Mouse (Mus musculus): ENCODE measurements at regions not wholly inside any gene's neighbourhood (a gene's known extent, or its start where the extent isn't known, plus 50 kb on each side); places are given as distances from the start of the nearest gene placed in this dataset.
A peak's percentile ranks its signal among the peaks of the same experiment; 100 is the strongest.

- Histone ChIP-seq H3K36me3 (no peaks in the 10 kb centered on the region), H3K4me3 (no peak overlapping the region), H3K27ac (replicated peaks) (no peak overlapping the region), H3K4me1 (replicated peaks) (no peaks in the 10 kb centered on the region), H3K4me2 (no peak overlapping the region), H3K9me3 (no peaks in the 10 kb centered on the region), H3K9ac (no peak overlapping the region), H3K27me3 (no peaks in the 10 kb centered on the region)
- ATAC-seq (ENCODE audit: low read depth): no peak
- WGBS: 90% methylated on average over 10 of the region's 10 CpGs
Observed at GRCm38 (mm10) chr13:101893035-101893600, 125.1 kb upstream of the Pik3r1 start.

- H3K27me3 ChIP-seq: no peaks in the 10 kb centered on the region
- no peaks in the 10 kb centered on the region for H3K9me3 ChIP-seq
- H3K27ac ChIP-seq (replicated peaks): no peak overlapping the region
- no peak overlapping the region for H3K9ac ChIP-seq
- ATAC-seq (ENCODE audit: low read depth): no peak
- WGBS: 70% methylated on average over 7 of the region's 7 CpGs
- H3K4me3 ChIP-seq: no peak overlapping the region
- no peaks in the 10 kb centered on the region for H3K36me3 ChIP-seq
- H3K4me2 ChIP-seq: no peak overlapping the region
- no peaks in the 10 kb centered on the region for H3K4me1 ChIP-seq (replicated peaks)
Observed at GRCm38 (mm10) chr13:101895161-101895560, 127.1 kb upstream of the Pik3r1 start.

DNA sequence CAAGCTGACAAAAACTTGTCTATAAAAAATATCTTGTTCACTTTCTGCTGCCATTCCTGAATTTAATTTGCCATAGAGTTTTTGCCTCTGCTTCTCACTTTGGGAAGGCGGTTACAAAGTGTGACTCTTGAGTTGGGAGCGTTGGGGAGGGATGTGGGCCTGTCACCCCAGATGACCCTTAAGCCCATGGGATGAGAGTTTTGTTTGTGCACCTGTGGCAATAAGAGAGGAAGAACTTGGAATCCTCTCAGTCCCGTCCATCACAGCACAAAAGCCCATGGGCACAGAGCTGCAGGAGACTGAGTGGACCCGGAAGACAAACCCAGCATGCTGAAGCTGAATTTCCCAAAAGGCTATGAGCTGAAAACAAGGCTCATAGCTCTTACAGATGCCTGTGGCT, 127.7 kb upstream of the Pik3r1 start:
- Histone ChIP-seq H3K4me1 (replicated peaks) (no peaks in the 10 kb centered on the region), H3K27me3 (no peaks in the 10 kb centered on the region), H3K4me2 (no peak overlapping the region), H3K27ac (replicated peaks) (no peak overlapping the region), H3K36me3 (no peaks in the 10 kb centered on the region), H3K4me3 (no peak overlapping the region), H3K9ac (no peak overlapping the region), H3K9me3 (no peaks in the 10 kb centered on the region)
- no peak for ATAC-seq (ENCODE audit: low read depth)
- 69% methylated on average over 4 of the region's 4 CpGs for WGBS

GRCm38 (mm10) chr13:101896946-101897345, 128.9 kb upstream of the Pik3r1 start:
- no peaks in the 10 kb centered on the region for H3K36me3 ChIP-seq
- no peak overlapping the region for H3K9ac ChIP-seq
- 92% methylated on average over 4 of the region's 4 CpGs for WGBS
- H3K4me2 ChIP-seq: no peak overlapping the region
- no peak overlapping the region for H3K4me3 ChIP-seq
- no peaks in the 10 kb centered on the region for H3K27me3 ChIP-seq
- no peak overlapping the region for H3K27ac ChIP-seq (replicated peaks)
- no peak for ATAC-seq (ENCODE audit: low read depth)
- no peaks in the 10 kb centered on the region for H3K4me1 ChIP-seq (replicated peaks)
- no peaks in the 10 kb centered on the region for H3K9me3 ChIP-seq

GRCm38 (mm10) chr13:101902213-101902612, 134.2 kb upstream of the Pik3r1 start:
- no peak for ATAC-seq (ENCODE audit: low read depth)

DNA sequence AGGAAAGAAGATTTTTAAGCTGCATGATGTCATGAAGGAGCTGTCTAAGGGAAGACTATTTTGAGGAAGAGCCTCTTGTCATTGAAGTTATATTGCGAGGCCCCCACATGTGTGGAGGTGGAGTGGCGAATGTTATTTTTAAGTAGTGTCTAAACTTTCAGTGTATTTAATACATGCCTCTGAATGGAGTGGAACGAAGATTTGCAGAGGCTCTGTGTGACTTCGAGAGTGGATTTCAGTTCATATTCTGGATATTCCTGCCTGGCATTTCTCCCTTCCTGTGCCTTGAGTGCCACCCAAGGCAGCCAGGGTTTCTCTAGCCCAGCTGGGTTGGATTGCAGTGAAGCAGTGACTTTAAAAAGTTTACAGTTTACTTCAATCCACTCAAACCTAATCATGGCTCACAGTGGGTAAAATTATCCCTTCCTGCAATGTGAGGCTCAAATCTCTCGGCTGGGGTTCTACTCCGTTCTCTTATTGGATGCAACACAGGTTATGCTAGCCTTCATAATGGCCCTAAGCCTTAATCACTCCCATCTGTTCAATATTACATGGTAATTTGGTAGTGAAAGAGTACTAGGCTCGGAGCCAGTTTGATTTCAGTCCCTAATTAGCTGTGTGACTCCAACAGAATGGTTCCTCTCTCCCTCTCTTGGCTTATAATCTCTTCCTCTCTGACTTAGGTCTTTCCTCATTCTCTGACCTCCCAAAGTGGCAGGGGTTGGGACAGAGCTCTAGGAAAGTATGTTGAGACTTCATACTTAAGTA, 138.1 kb upstream of the Pik3r1 start:
- peak; percentile 91 for ATAC-seq (ENCODE audit: low read depth)
- H3K27ac ChIP-seq (replicated peaks): no peak overlapping the region
- WGBS: 66% methylated on average over 7 of the region's 7 CpGs

More at GRCm38 (mm10) chr13:101902213-101902612, 134.2 kb upstream of the Pik3r1 start:
- Histone ChIP-seq H3K27me3 (no peaks in the 10 kb centered on the region), H3K4me2 (no peak overlapping the region), H3K4me1 (replicated peaks) (peaks cover 4% of the 10 kb centered on the region; the same call in 1 of the 2 replicates), H3K9ac (no peak overlapping the region), H3K27ac (replicated peaks) (no peak overlapping the region), H3K4me3 (no peak overlapping the region), H3K9me3 (no peaks in the 10 kb centered on the region), H3K36me3 (no peaks in the 10 kb centered on the region)
- 62% methylated on average over 7 of the region's 7 CpGs for WGBS

GRCm38 (mm10) chr13:101909026-101909425, 141.0 kb upstream of the Pik3r1 start:
- no peak for ATAC-seq (ENCODE audit: low read depth)
- peaks cover 4% of the 10 kb centered on the region; the same call in 1 of the 2 replicates for H3K4me1 ChIP-seq (replicated peaks)
- no peak overlapping the region for H3K27ac ChIP-seq (replicated peaks)
- no peaks in the 10 kb centered on the region for H3K36me3 ChIP-seq
- H3K9ac ChIP-seq: no peak overlapping the region
- no peaks in the 10 kb centered on the region for H3K27me3 ChIP-seq
- no peak overlapping the region for H3K4me3 ChIP-seq
- no peaks in the 10 kb centered on the region for H3K9me3 ChIP-seq
- no peak overlapping the region for H3K4me2 ChIP-seq
- 70% methylated on average over 5 of the region's 5 CpGs for WGBS

More for the DNA sequence above, 138.1 kb upstream of the Pik3r1 start:
- H3K4me2 ChIP-seq: no peak overlapping the region
- no peaks in the 10 kb centered on the region for H3K36me3 ChIP-seq
- H3K27me3 ChIP-seq: no peaks in the 10 kb centered on the region
- H3K9me3 ChIP-seq: no peaks in the 10 kb centered on the region
- peaks cover 4% of the 10 kb centered on the region; the same call in 1 of the 2 replicates for H3K4me1 ChIP-seq (replicated peaks)
- no peak overlapping the region for H3K4me3 ChIP-seq
- H3K9ac ChIP-seq: no peak overlapping the region

DNA sequence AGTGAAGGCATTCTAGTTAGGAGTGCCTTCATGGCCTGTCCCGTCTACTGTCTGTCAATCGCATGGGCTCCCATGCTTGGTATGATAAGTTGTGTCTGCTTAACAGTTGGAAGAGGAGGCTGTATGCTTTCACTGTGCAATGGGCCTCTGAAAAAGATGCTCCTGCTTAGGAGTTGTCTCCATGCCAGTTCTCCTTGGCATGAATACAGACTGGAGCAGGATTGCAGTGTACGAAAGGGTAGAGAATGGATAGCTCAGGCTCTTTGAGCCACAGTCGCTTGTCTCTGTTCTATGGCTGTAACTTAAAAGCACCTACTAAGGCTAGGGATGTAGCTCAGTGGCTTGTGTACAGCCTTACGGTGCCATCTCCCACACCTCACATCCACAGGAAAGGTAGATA, 142.7 kb upstream of the Pik3r1 start:
- WGBS: 93% methylated on average over 5 of the region's 5 CpGs
- no peak overlapping the region for H3K4me2 ChIP-seq

DNA sequence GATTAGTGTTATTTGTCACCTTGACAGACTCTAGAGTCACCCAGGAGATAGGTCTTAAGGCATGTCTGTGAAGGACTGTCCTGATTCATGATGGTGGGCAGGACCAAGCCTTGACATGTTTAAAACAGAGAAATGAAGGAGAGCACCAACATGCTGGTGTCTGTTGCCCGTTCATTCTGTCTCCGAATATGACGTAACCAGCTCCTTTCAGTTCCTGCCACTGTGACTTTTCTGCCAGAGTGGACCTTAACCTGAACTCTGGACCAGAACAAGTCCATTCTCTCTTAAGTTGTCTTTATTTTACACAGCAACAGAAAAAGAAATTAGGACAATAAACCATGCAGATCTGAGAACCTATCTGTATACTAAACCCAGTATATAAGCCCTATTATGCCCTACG, 146.1 kb upstream of the Pik3r1 start:
- H3K9me3 ChIP-seq: no peaks in the 10 kb centered on the region
- no peak overlapping the region for H3K27ac ChIP-seq (replicated peaks)
- 93% methylated on average over 4 of the region's 4 CpGs for WGBS
- H3K9ac ChIP-seq: no peak overlapping the region
- no peaks in the 10 kb centered on the region for H3K36me3 ChIP-seq
- ATAC-seq (ENCODE audit: low read depth): no peak
- H3K27me3 ChIP-seq: no peaks in the 10 kb centered on the region
- H3K4me2 ChIP-seq: no peak overlapping the region
- H3K4me3 ChIP-seq: no peak overlapping the region
- H3K4me1 ChIP-seq (replicated peaks): peaks cover 13% of the 10 kb centered on the region

More for the DNA sequence above, 142.7 kb upstream of the Pik3r1 start:
- H3K4me1 ChIP-seq (replicated peaks): peaks cover 17% of the 10 kb centered on the region
- no peak for ATAC-seq (ENCODE audit: low read depth)
- no peak overlapping the region for H3K4me3 ChIP-seq
- no peak overlapping the region for H3K9ac ChIP-seq
- no peaks in the 10 kb centered on the region for H3K36me3 ChIP-seq
- H3K27ac ChIP-seq (replicated peaks): no peak overlapping the region
- H3K9me3 ChIP-seq: no peaks in the 10 kb centered on the region
- H3K27me3 ChIP-seq: no peaks in the 10 kb centered on the region

DNA sequence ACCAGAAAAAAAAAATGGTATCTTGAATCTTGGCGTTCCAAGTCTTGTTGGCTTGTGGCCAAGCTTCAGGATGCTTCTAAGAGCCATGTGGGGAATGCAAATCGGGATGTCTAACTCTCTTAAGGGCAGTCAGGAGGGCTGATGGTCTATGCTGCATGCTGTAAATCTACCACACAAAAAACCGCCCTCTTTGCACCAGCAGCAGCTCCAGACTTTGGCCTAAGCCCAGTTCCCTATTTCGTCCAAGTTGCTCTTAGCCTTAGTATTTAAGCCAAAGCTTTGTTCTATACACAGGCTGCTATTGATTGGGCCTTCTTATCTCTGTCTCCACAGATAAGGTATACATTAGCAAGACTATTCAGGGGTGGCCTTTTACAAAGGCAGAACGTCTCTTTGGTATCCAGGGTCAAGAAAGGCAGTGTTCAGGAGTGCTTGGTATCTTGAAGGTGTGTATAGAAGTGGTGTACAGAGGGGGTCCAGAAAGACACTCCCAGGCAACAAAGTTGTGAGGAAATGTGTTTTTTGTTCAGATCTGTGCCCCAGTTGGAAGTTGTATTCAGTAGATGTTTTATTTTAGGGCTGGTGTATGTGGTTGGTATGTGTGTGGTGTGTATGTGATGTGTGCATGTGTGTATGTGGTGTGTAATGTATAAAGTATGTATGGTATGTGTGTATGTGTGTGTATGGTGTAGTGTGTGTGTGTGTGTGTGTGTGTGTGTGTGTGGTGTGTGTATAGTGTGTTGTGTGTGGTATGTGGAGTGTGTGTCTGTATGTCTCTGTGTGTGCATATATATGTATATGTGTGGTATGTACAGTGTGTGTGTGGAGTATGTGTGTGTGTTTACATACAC, 146.9 kb upstream of the Pik3r1 start:
- 39% methylated on average over 5 of the region's 5 CpGs for WGBS
- no peak overlapping the region for H3K27ac ChIP-seq (replicated peaks)

GRCm38 (mm10) chr13:101915542-101915941, 147.5 kb upstream of the Pik3r1 start:
- 81% methylated on average over 6 of the region's 6 CpGs for WGBS
- no peak overlapping the region for H3K4me3 ChIP-seq
- no peak for ATAC-seq (ENCODE audit: low read depth)
- H3K9ac ChIP-seq: no peak overlapping the region
- H3K4me1 ChIP-seq (replicated peaks): peaks cover 13% of the 10 kb centered on the region
- H3K27ac ChIP-seq (replicated peaks): no peak overlapping the region
- no peak overlapping the region for H3K4me2 ChIP-seq
- no peaks in the 10 kb centered on the region for H3K27me3 ChIP-seq
- H3K9me3 ChIP-seq: no peaks in the 10 kb centered on the region
- no peaks in the 10 kb centered on the region for H3K36me3 ChIP-seq

More for the DNA sequence above, 146.9 kb upstream of the Pik3r1 start:
- no peak overlapping the region for H3K4me3 ChIP-seq
- no peak overlapping the region for H3K9ac ChIP-seq
- H3K4me1 ChIP-seq (replicated peaks): peaks cover 13% of the 10 kb centered on the region
- no peaks in the 10 kb centered on the region for H3K36me3 ChIP-seq
- H3K4me2 ChIP-seq: no peak overlapping the region
- H3K9me3 ChIP-seq: no peaks in the 10 kb centered on the region
- no peaks in the 10 kb centered on the region for H3K27me3 ChIP-seq
- peak; percentile 87 for ATAC-seq (ENCODE audit: low read depth)

DNA sequence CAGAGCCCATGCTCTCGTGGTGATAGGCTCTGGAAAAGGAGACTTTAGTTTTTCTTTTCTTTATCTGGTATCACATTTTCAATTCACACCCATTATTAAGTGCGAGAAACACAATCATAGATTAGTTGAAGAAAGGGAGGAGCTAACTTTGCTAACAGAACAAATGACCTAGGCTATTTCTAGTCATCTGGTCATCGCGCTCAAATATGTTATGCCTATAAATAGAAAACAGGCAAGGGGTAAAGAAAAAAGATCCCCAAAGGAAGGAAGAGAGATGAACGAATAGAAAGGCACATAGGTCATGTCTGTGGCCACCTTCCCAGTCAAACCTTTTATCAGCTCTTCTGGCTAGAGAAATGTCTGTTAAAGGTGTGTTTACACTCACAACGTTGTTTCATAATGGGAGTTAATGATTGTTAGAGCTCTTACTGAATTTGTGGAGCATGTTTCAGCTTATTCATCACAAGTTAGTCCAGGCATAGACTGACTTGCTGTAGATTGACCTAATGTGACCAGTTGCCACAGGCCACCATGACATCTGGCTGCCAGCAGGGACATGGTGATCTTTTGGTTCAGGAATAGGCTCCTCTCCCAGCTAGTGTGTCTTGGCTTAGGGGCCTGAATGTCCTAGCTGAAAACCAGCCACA, 148.1 kb upstream of the Pik3r1 start:
- ATAC-seq (ENCODE audit: low read depth): no peak
- Histone ChIP-seq H3K27ac (replicated peaks) (no peak overlapping the region), H3K4me2 (no peak overlapping the region), H3K36me3 (no peaks in the 10 kb centered on the region), H3K27me3 (no peaks in the 10 kb centered on the region), H3K9me3 (no peaks in the 10 kb centered on the region), H3K4me1 (replicated peaks) (peaks cover 13% of the 10 kb centered on the region), H3K9ac (no peak overlapping the region), H3K4me3 (no peak overlapping the region)
- 85% methylated on average over 6 of the region's 6 CpGs for WGBS
